Mouse (Mus musculus) lung, postnatal 0 days (tissue): ENCODE results near the gene Tpbgl. TPM values are rescaled to one million over a fixed set of nuclear protein-coding genes. Genes with fewer than 3 reads are reported as not detected.

ENCODE experiments used
- ATAC-seq: fragments of 200-750 bp; cut with Nextera tagmentation; 2 replicates; pipeline ENCODE4 v1.8.0; 2017; ENCODE audit warnings: moderate library complexity
- DNase-seq: peaks from one replicate; pipeline ENCODE4 v3.0.0-alpha.2; 2016; ENCODE audit warnings: low spot score
- H3K27ac ChIP-seq: fragments of 300-500 bp; sonication (generic); 2 replicates; pipeline ENCODE4 v1.5.1; 2014; ENCODE audit warnings: antibody characterized with exemption, mild to moderate bottlenecking, low read length, mixed read lengths
- H3K27me3 ChIP-seq: fragments of 300-500 bp; sonication (generic); replicated peaks from 2 replicates; pipeline ENCODE4 v1.6.1; 2014; ENCODE audit warnings: low read length, mixed read lengths; ENCODE audit not compliant: insufficient read depth
- H3K36me3 ChIP-seq: fragments of 300-500 bp; sonication (generic); 2 replicates; pipeline ENCODE4 v1.6.1; 2014; ENCODE audit warnings: low read length, mixed read lengths; ENCODE audit not compliant: insufficient read depth
- H3K4me1 ChIP-seq: fragments of 300-500 bp; sonication (generic); 2 replicates; pipeline ENCODE4 v1.6.1; 2014; ENCODE audit warnings: antibody characterized with exemption, low read depth, low read length, mixed read lengths; ENCODE audit not compliant: insufficient read depth
- H3K4me2 ChIP-seq: fragments of 300-500 bp; sonication (generic); replicated peaks from 2 replicates; pipeline ENCODE4 v1.6.1; 2014; ENCODE audit warnings: low read depth, mild to moderate bottlenecking, low read length, moderate library complexity, mixed read lengths
- H3K4me3 ChIP-seq: fragments of 300-500 bp; sonication (generic); 2 replicates; pipeline ENCODE4 v1.5.1; 2014; ENCODE audit warnings: low read depth, low read length
- H3K9ac ChIP-seq: fragments of 300-500 bp; sonication (generic); replicated peaks from 2 replicates; pipeline ENCODE4 v1.6.1; 2014; ENCODE audit warnings: low read depth, mild to moderate bottlenecking
- H3K9me3 ChIP-seq: fragments of 300-500 bp; sonication (generic); 2 replicates; pipeline ENCODE4 v1.6.1; 2016; ENCODE audit warnings: low read length, mixed read lengths
- CTCF ChIP-seq: IDR thresholded peaks from 2 replicates; pipeline ENCODE4 v1.5.1; 2016; ENCODE audit warnings: antibody characterized with exemption, mild to moderate bottlenecking
- EP300 ChIP-seq: IDR thresholded peaks from 2 replicates; pipeline ENCODE4 v1.6.1; 2016; ENCODE audit warnings: antibody characterized with exemption, mild to moderate bottlenecking, control low read depth
- WGBS: fragments of 180-500 bp; shearing (Covaris S2); extraction: QIAGEN DNeasy Blood & Tissue Kit; methylation state at CpG from one replicate; pipeline ENCODE4 v1.1.7; 2014; 5-methylcytosine and 5-hydroxymethylcytosine counted together
- polyA plus RNA-seq: library from polyadenylated mRNA; unstranded; fragments of >200 nt; fragmentation: Nextera tagmentation; extraction: Ambion mirVana; gene quantifications from 2 replicates; pipeline ENCODE4 v1.2.1, GENCODE M21; 2015

Tpbgl gene
- polyA plus RNA-seq, 1 experiment from 2014 or later, result 0.79 TPM

- DNase-seq (no peak), ATAC-seq (no peak)
- no peaks in the 10 kb centered on the region for H3K36me3 ChIP-seq
- H3K4me3 ChIP-seq, result no peak overlapping the region
- no peak overlapping the region for H3K4me2 ChIP-seq
- no peaks in the 10 kb centered on the region for H3K4me1 ChIP-seq
- no peaks in the 10 kb centered on the region for H3K27me3 ChIP-seq
- H3K9me3 ChIP-seq, result no peaks in the 10 kb centered on the region
- 34% methylated on average over 4 of the region's 4 CpGs for WGBS
- no peak for TF ChIP-seq EP300
- no peak for TF ChIP-seq CTCF
- H3K9ac ChIP-seq, result no peak overlapping the region
- H3K27ac ChIP-seq, result no peak overlapping the region
Measured at GRCm38 (mm10) chr7:99668802-99669201, 41.9 kb upstream of the Tpbgl start.

- Histone ChIP-seq H3K4me3 (no peak overlapping the region), H3K9me3 (no peaks in the 10 kb centered on the region), H3K27ac (no peak overlapping the region), H3K9ac (no peak overlapping the region), H3K36me3 (no peaks in the 10 kb centered on the region), H3K4me1 (no peaks in the 10 kb centered on the region), H3K4me2 (no peak overlapping the region), H3K27me3 (no peaks in the 10 kb centered on the region)
- no peak for ATAC-seq
- TF ChIP-seq EP300 (no peak), CTCF (no peak)
- no peak for DNase-seq
- 85% methylated on average over 16 of the region's 16 CpGs for WGBS
Measured at GRCm38 (mm10) chr7:99667096-99667495, 40.2 kb upstream of the Tpbgl start.

GRCm38 (mm10) chr7:99665731-99666452 is 39.0 kb upstream of the Tpbgl start:
- H3K9me3 ChIP-seq, result no peaks in the 10 kb centered on the region
- no peak for TF ChIP-seq EP300
- H3K9ac ChIP-seq, result no peak overlapping the region
- WGBS, result 69% methylated on average over 10 of the region's 10 CpGs
- no peaks in the 10 kb centered on the region for H3K27me3 ChIP-seq
- DNase-seq (peak; percentile 39), ATAC-seq (peak; percentile 56)
- H3K36me3 ChIP-seq, result no peaks in the 10 kb centered on the region
- H3K27ac ChIP-seq, result no peak overlapping the region
- H3K4me1 ChIP-seq, result no peaks in the 10 kb centered on the region
- no peak overlapping the region for H3K4me3 ChIP-seq
- no peak overlapping the region for H3K4me2 ChIP-seq

- Histone ChIP-seq H3K27me3 (no peaks in the 10 kb centered on the region), H3K9ac (no peak overlapping the region), H3K9me3 (no peaks in the 10 kb centered on the region), H3K4me3 (no peak overlapping the region), H3K4me1 (no peaks in the 10 kb centered on the region), H3K27ac (peak overlapping the region; percentile 27), H3K4me2 (no peak overlapping the region), H3K36me3 (no peaks in the 10 kb centered on the region)
- peak; percentile 80 for DNase-seq
- TF ChIP-seq EP300 (0 out of 2 replicates have a peak, but pooled peaks have one; percentile 16), CTCF (no peak)
- 28% methylated on average over 11 of the region's 11 CpGs for WGBS
- ATAC-seq, result peak; percentile 76
Measured at GRCm38 (mm10) chr7:99664571-99665485, 37.9 kb upstream of the Tpbgl start.

GRCm38 (mm10) chr7:99663507-99664220 is 36.8 kb upstream of the Tpbgl start:
- Histone ChIP-seq H3K4me3 (no peak overlapping the region), H3K27me3 (no peaks in the 10 kb centered on the region)
- ATAC-seq, result no peak

GRCm38 (mm10) chr7:99662311-99662710 is 35.4 kb upstream of the Tpbgl start:
- WGBS, result 74% methylated on average over 2 of the region's 2 CpGs
- Histone ChIP-seq H3K27ac (no peak overlapping the region), H3K36me3 (no peaks in the 10 kb centered on the region), H3K9me3 (no peaks in the 10 kb centered on the region), H3K4me1 (no peaks in the 10 kb centered on the region), H3K27me3 (no peaks in the 10 kb centered on the region), H3K4me2 (no peak overlapping the region), H3K9ac (no peak overlapping the region), H3K4me3 (no peak overlapping the region)
- TF ChIP-seq CTCF, result no peak
- no peak for TF ChIP-seq EP300
- DNase-seq (no peak), ATAC-seq (no peak)

More at GRCm38 (mm10) chr7:99663507-99664220, 36.8 kb upstream of the Tpbgl start:
- 83% methylated on average over 9 of the region's 9 CpGs for WGBS
- TF ChIP-seq CTCF (no peak), EP300 (no peak)
- Histone ChIP-seq H3K9ac (no peak overlapping the region), H3K4me1 (no peaks in the 10 kb centered on the region), H3K36me3 (no peaks in the 10 kb centered on the region), H3K9me3 (no peaks in the 10 kb centered on the region), H3K27ac (no peak overlapping the region), H3K4me2 (no peak overlapping the region)
- DNase-seq, result no peak
